Mouse (Mus musculus) cerebellum, adult 2 months (tissue): ENCODE results near the gene Ap5z1. TPM values are rescaled to one million over a fixed set of nuclear protein-coding genes. Genes with fewer than 3 reads are reported as not detected.
A peak's percentile ranks its signal among the peaks of the same experiment; 100 is the strongest.

Experiments used
- DNase-seq, 2 experiments: peaks; one replicate each; pipeline ENCODE4 v3.0.0; 2021
- H3K27ac ChIP-seq: fragments of 200-500 bp; 2 replicates; pipeline ENCODE4 v1.5.1; 2012; ENCODE audit warnings: low read length, control low read depth, inconsistent platforms; ENCODE audit not compliant: insufficient read depth
- H3K27me3 ChIP-seq: fragments of 200-500 bp; 2 replicates; pipeline ENCODE4 v1.6.1; 2012; ENCODE audit warnings: inconsistent platforms, mild to moderate bottlenecking, low read length, moderate library complexity; ENCODE audit not compliant: control insufficient read depth, insufficient read depth
- H3K4me1 ChIP-seq: fragments of 200-500 bp; 2 replicates; pipeline ENCODE4 v1.6.1; 2011; ENCODE audit warnings: low read length; ENCODE audit not compliant: control insufficient read depth, insufficient read depth
- H3K4me3 ChIP-seq: fragments of 200-500 bp; replicated peaks from 2 replicates; pipeline ENCODE3; 2011; ENCODE audit warnings: mild to moderate bottlenecking, low read depth, low read length, control low read depth; ENCODE audit not compliant: insufficient read depth
- CTCF ChIP-seq: fragments of 200-500 bp; IDR thresholded peaks from 2 replicates; pipeline ENCODE4 v1.5.1; 2011; ENCODE audit warnings: low read depth, mild to moderate bottlenecking, control low read depth, low read length, moderate library complexity, borderline replicate concordance; ENCODE audit not compliant: insufficient read depth
- POLR2A ChIP-seq: fragments of 200-500 bp; IDR thresholded peaks from 2 replicates; pipeline ENCODE4 v1.6.1; 2011; ENCODE audit warnings: low read length, control low read depth, borderline replicate concordance; ENCODE audit not compliant: insufficient read depth
- WGBS: fragments of 180-500 bp; shearing (Covaris S2); methylation state at CpG from one replicate; pipeline ENCODE4 v1.1.7; 2018; 5-methylcytosine and 5-hydroxymethylcytosine counted together
- polyA plus RNA-seq: library from polyadenylated mRNA; depleted of rRNA; stranded (reverse); fragments of >200 nt; gene quantifications from 2 replicates; pipeline ENCODE4 v1.2.3, GENCODE M21; 2012

Gene Ap5z1
- polyA plus RNA-seq, 1 experiment = 30.3 TPM

- H3K27me3 ChIP-seq = no peaks in the 10 kb centered on the region
- peaks cover 12% of the 10 kb centered on the region for H3K4me1 ChIP-seq
- 57% methylated on average over 6 of the region's 6 CpGs for WGBS
- H3K4me3 ChIP-seq = no peak overlapping the region
- TF ChIP-seq POLR2A (no peak), CTCF (no peak)
- peak overlapping the region; percentile 74 for H3K27ac ChIP-seq
- DNase-seq = no peak
Measured at GRCm38 (mm10) chr5:142463011-142463410, 733 bp upstream of the Ap5z1 start.

DNA sequence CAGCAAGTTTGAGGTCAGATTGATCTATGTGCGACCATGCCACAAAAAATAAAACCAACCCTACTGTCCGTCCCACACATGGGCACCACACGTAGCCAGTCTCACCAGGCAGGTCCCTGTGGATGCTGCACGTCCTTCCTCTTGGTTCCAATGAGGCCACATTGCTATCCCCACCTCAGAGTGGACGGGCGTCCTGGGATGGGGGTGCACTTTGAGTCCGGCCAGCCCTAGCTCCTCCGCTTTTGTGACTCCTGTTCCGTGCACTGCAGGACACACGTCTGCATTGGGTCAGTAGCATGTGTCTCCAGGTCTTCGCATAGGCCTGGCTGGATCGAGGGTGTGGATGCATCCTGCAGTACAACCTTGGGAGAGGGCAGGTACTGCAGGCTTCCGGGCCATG lies 4.6 kb downstream of the Ap5z1 start:
- Histone ChIP-seq H3K4me3 (no peak overlapping the region), H3K27me3 (no peaks in the 10 kb centered on the region), H3K27ac (no peak overlapping the region), H3K4me1 (peaks cover 6% of the 10 kb centered on the region; the same call in 1 of the 2 replicates)
- DNase-seq = no peak
- 95% methylated on average over 13 of the region's 13 CpGs for WGBS
- no peak for TF ChIP-seq CTCF
- no peak for TF ChIP-seq POLR2A

- H3K27me3 ChIP-seq = no peaks in the 10 kb centered on the region
- TF ChIP-seq CTCF = no peak
- no peak for TF ChIP-seq POLR2A
- H3K27ac ChIP-seq = no peak overlapping the region
- H3K4me1 ChIP-seq = peaks cover 14% of the 10 kb centered on the region; the same call in 1 of the 2 replicates
- DNase-seq = no peak
- no peak overlapping the region for H3K4me3 ChIP-seq
- 72% methylated on average over 11 of the region's 11 CpGs for WGBS
Measured at GRCm38 (mm10) chr5:142469796-142470195, 6.1 kb downstream of the Ap5z1 start.

GRCm38 (mm10) chr5:142473696-142474095 lies 10.0 kb downstream of the Ap5z1 start:
- Histone ChIP-seq H3K4me3 (no peak overlapping the region), H3K4me1 (peaks cover 17% of the 10 kb centered on the region), H3K27me3 (no peaks in the 10 kb centered on the region), H3K27ac (no peak overlapping the region)
- peak; percentile 34 to 50 for DNase-seq
- 4% methylated on average over 10 of the region's 10 CpGs for WGBS
- TF ChIP-seq POLR2A (no peak), CTCF (no peak)

DNA sequence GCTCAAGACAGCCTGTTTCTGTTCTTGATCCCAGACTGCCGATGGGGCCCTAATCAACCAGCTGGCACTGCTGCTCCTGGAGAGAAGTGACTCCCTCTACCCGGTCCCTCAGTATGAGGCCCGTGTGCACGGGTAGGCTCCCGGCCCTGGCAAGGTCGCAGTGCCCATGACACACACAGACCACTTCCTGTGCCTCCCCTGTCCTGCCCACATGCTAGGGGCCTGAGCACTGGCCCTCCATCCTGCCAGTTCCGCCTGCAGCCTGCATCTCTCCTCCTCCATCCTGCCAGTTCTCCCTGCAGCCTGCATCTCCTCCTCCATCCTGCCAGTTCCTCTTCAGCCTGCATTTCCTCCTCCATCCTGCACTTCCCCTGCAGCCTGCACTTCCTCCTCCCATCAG lies 11.9 kb downstream of the Ap5z1 start:
- no peak overlapping the region for H3K4me3 ChIP-seq
- no peaks in the 10 kb centered on the region for H3K27me3 ChIP-seq
- TF ChIP-seq CTCF = no peak
- TF ChIP-seq POLR2A = no peak
- peaks cover 17% of the 10 kb centered on the region for H3K4me1 ChIP-seq
- H3K27ac ChIP-seq = no peak overlapping the region
- no peak for DNase-seq
- WGBS = 67% methylated on average over 7 of the region's 7 CpGs

- Histone ChIP-seq H3K27me3 (no peaks in the 10 kb centered on the region), H3K4me3 (no peak overlapping the region), H3K4me1 (peaks cover 17% of the 10 kb centered on the region), H3K27ac (peak overlapping the region; percentile 2; the same call in 1 of the 2 replicates)
- peak; percentile 71 to 74 for DNase-seq
- 12% methylated on average over 12 of the region's 12 CpGs for WGBS
- TF ChIP-seq CTCF = no peak
- no peak for TF ChIP-seq POLR2A
Measured at GRCm38 (mm10) chr5:142477346-142477745, 13.6 kb downstream of the Ap5z1 start.

DNA sequence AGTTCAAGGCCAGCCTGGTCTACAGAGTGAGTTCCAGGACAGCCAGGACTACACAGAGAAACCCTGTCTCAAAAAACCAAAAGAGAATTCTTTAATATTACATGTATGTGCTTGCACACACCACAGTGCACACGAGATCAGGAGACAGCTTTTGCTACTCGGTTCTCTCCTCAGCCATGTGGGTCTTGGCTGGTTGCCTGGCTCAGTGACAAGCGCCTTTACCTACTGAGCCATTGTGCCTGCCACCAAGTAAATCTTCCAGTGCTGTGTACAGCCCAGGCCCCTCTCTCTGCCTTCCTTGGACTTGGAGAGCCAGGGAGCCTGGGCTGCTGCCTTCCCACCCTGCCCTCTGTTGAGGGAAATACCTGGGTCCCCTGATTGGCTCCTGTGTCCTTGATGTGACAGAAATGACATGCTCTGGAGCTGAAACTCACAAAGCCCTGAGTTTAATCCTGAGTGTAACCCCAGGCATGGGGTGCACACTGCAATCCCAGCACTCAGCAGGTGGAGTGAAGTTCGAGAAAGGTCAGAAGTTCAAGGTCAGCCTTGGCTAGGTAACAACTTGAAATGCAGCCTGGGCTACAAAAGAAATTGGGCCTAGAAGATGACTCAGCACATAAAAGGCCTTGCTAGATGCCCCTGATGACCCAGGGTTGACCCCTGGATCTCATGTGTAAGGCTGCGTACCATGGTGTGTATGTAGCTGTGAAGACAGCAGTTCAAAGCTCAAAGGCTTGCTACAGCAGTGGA lies 14.3 kb downstream of the Ap5z1 start:
- H3K27me3 ChIP-seq = no peaks in the 10 kb centered on the region
- TF ChIP-seq CTCF = no peak
- no peak for TF ChIP-seq POLR2A
- H3K4me1 ChIP-seq = peaks cover 16% of the 10 kb centered on the region
- no peak overlapping the region for H3K27ac ChIP-seq
- no peak overlapping the region for H3K4me3 ChIP-seq
- 51% methylated on average over 5 of the region's 5 CpGs for WGBS
- DNase-seq = no peak

- 25% methylated on average over 17 of the region's 17 CpGs for WGBS
- H3K4me3 ChIP-seq = no peak overlapping the region
- TF ChIP-seq CTCF (peak; percentile 91), POLR2A (no peak)
- H3K27ac ChIP-seq = no peak overlapping the region
- peak; percentile 76 to 86 for DNase-seq
- H3K27me3 ChIP-seq = no peaks in the 10 kb centered on the region
- H3K4me1 ChIP-seq = peaks cover 9% of the 10 kb centered on the region
Measured at GRCm38 (mm10) chr5:142478829-142479435, 15.2 kb downstream of the Ap5z1 start.
